Mouse (Mus musculus) retina, adult 2 months (tissue): ENCODE results near the gene Emilin2.

Experiments
- DNase-seq: peaks from one replicate; pipeline ENCODE4 v3.0.0-alpha.2; 2012; ENCODE audit warnings: low read depth, low spot score

Emilin2 gene

DNA sequence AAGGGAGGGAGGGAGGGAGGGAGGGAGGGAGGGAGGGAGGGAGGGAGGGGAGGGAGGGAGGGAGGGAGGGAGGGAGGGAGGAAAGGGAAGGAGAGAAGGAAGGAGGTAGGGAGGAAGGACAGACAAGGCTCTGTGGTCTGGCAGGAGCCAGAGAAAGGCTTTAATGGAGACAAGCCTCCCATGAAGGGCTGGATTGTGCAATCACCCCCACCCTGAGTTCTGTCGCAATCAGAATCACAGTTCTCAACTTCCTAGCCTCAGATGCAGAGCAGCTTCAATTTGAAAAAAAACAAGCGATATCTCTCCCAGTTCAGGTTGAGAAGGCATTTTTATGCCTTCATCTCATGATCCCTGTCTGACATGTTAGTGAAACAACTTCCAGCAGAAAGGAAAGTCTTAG, 11.4 kb downstream of the Emilin2 start:
- DNase-seq: no peak

DNA sequence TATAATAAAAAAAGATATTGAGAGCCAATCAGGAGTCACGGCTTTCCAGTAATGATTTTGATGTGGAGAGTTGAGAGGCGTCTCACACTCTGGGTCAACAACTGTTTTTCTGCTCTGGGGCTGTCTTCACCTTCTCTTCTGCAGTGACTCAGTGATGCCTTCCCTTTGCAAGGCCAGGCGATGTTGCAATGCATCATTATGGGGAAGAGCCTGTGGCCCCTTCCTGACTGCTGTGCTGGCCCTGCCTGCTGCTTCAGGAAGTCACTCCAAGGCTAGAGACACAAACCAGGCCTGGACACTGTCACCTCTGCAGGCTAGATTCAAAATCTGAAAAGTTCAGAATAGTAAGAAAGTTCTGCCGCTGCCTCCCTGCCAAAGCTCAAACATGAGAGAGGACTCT, 11.9 kb downstream of the Emilin2 start:
- no peak for DNase-seq

DNA sequence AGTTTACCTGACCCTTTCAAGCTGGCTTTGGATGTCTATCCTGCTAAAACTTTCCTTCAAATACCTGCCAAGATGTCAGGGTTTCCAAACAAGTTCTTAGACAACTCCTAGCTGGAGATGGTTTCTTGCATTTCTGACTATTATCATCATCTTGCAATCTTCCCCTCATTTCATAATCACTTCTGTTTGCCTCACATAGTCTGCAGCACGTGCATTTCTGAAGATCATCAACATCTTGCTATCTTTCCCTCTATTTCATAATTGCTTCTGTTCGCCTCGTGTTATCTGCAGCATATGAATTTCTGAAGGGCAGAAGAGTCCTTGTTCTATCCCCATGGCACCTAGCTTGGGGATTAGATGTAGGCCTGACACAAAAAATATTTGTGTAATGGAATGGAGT, 17.2 kb downstream of the Emilin2 start:
- no peak for DNase-seq

DNA sequence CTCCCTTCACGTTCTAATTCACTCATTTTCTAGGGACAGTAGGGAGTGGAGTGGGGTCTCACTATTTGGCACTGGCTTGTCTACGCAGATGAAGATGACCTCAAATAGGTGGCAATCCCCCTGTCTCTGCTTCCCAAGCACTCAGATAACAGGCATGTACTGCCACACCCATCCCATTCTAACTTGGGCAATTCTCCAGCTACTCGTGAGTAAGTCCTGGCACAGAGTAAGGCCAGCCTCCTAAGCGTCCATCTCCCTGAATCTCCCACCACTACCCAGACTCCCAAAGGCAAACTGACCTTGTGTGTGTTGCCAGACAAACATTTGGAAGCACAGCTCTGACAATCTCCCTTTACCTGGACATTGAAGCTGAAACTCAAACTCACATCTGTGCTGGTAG, 18.9 kb downstream of the Emilin2 start:
- no peak for DNase-seq

DNA sequence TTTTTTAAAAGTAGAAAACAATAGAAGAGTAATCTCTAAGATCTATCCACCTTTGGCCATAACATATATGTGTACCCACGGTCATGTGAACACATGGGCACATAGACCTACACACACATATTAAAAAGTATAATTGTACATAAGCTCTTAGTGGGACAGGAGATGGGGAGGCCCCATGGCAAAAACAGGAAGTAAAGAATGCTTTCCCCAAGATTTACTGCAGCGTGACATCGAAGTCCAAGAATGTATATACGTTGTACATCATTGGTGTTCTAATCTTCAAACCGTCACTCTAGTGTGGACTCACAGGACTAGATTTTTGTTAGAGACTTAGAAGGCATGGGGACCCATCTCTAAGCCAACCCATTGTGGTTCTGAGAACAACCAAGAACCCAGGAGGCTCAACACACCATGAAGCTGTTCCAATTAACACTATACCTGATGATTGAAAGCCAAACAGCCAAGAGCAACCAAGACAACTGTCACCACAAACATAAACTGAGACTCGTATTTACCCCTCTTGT, 19.8 kb downstream of the Emilin2 start:
- DNase-seq: no peak

DNA sequence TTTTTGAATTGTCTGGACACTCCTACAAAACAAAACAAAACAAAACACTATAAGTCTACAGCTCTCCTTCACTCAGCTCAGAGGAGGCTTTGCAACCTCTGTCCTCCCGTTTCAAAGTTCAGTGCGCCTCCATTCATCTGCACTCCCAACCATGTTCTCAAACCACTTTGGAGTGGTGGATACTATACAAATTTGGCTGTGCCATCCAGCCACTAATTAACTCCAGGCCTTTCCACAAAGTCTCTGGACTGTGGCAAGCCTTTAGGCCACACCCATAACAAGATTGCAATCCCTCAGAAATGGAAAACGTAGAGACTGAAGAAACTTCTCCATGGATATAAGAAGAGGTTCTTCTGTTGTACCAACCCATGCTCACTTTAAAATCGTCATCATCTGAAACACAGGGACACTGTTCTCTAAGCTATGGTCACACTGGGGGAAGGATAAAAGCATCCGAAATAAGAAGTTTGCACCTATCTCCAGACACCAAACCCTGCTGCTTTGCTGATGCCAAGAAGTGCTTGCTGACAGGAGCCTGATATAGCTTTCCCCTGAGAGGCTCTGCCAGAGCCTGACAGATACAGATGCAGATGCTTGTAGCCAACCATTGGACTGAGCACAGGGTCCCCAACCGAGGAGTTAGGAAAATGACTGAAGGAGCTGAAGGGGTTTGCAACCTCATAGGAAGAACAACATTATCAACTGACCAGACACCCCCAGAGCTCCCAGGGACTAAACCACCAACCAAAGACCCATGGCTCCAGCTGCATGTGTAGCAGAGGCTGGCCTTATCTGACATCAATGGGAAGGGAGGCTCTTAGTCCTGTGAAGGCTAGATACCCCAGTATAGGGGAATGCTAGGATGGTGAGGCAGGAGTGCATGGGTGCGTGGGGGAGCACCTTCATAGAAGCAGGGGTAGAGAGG, 21.0 kb downstream of the Emilin2 start:
- DNase-seq: no peak

DNA sequence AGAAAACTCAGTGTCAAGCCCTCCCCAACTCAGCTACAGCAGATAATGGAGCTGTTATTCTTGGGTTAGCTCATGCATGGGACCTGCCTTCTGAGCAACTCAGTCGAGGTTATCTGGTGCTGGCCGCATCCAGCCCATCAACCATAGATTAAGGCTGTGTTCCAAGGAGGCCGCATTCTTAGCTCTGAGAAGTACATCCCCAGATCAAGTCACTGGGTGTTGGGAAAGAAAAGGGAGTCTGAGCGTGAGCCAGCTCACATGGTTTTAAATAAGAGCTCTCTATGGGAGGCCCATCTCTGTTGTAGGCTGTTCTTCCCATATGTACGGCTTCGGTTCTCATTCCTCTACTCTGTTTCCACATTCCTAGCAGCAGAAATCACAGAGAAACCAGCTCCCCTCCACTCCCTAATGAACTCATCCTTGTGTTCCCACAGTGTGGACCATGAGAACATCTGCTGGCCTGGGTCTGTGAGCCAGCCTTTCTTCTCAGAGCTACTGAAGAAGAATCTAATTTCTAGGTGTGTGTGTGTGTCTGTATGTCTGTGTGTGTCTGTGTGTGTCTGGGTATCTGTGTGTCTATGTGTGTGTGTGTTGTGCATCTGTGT, 22.1 kb downstream of the Emilin2 start:
- no peak for DNase-seq

DNA sequence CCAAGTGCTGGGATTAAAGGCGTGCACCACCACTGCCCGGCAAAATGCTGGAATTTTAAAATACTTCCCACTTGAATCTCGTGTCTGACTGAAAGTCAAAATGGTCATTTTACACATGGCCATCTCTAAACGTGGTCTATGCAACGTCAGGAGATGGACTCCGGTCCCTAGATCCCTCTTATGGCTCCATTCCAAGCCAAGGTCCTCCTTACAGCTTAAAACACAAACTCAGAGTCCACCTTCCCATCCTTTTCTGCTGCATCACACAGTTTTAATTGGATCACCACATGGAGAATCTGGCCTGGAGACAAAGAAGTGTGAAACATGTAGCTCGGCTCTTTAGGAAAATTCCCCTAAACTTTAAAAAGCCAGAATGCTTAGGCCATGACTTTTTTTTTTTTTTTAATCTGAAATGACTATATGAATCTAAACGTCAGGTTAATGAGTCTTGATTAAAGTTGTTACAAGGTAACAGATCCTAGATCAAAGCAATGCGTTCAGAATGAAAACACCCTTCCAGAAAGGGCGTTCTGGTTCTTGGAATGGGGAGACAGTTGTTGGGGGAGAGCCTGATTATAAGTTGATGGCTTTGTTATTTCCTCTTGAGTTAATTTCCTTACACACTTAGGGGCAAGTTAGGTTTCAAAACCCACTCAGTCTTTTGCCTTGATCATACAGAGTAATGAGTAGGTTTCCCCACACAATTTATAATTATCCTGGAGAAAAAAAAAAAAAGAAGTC, 22.8 kb downstream of the Emilin2 start:
- no peak for DNase-seq

DNA sequence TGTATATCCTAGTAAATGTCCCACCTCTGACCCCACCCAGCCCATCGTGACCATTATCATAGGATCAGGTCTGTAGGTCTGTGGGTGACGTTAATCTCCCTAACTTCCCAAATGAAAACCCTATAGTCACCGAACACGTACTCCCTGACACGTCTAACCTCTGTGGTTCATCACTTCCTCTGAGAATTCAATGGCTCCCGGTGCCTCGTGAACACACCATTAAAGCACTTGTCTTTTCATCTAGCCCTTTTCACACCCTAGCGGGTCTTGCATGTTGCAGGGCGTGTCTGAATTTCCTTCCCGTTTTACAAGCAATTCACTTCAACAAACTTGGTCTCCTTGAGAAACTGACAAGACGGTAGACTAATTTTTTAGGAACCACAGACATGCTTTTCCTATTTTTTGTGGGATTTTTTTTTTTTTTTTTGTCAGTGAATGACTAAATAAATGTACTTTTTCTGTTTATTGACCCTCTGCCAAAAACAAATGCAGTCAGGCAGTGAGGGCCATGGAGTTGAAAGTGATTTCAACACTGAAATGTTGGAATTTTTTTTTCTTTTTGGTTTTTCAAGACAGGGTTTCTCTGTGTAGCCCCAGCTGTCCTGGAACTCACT, 23.5 kb downstream of the Emilin2 start:
- DNase-seq: no peak

DNA sequence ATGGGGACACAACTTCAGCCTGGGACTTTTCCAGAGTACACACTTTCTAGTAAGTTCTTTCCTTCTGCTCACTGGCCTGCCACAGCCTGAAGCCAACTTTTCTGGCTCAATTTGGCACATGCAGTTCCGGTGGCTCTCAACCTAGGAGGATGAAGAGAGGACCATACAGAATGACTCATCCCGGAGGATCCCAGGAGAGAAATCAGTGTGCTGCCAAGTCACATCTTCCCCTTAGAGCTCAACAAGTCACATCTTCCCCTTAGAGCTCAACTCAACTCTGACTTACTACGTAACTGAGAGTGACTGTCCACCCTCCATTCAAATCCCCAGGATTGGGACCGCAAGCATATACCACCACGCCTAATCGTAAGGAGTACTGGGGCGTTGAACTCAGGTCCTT, 24.2 kb downstream of the Emilin2 start:
- DNase-seq: no peak

DNA sequence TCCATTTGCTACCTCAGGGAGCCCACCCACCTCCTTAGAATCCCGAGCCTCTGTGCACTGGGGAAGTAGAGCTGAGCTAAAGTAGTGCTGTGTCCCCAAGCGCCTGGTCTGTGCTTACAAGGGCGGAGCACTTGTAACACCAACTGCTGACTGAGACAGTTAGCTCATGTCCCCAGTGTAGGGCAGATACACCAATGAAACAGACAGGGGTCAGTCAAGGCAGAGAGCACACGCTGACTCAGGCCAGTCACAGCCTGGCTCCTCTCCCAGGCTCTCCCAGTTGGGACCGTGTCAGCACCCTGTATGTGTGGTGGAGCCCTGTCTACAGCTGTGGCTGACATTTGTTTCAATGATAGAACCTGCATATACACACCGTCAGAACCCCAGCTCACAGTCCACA, 25.8 kb downstream of the Emilin2 start:
- DNase-seq: no peak

DNA sequence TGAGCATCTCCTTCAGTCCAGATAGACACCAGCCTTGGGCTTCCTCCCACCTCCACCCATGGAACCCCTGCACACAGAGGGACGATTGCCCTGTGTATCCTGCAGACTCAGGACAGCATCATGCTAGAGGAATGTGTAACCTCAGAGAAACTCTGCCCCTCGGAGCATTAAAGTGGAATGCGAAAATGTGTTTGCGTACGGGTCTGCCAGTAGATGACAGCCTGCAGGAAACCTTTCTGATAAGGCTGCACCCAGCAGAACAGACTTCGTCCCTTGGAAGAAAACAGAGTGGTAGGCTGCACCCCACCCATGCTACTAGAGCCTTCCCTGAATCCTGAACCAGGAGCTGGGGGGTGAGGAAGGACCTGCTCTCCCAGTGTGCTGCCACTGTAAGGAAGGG, 26.9 kb downstream of the Emilin2 start:
- no peak for DNase-seq

DNA sequence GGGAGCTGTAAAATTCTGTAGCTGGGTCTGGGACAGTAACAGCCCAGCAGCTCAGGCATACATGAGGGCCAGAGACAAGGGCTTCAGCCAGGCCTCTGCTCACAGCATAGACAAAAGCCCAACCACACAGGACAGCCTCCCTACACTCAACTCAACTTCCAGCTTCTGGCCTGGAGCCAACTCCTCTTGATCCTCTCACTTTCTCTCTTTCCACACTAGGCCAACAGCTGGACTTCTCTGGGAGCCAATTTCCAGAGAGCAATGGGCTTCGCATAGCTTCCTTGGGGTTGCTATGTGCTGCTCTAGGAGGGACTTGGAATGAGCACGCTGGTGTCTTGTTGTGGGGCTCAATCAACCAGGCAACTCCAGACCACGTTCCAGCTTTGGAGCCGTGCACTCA, 28.5 kb downstream of the Emilin2 start:
- no peak for DNase-seq

DNA sequence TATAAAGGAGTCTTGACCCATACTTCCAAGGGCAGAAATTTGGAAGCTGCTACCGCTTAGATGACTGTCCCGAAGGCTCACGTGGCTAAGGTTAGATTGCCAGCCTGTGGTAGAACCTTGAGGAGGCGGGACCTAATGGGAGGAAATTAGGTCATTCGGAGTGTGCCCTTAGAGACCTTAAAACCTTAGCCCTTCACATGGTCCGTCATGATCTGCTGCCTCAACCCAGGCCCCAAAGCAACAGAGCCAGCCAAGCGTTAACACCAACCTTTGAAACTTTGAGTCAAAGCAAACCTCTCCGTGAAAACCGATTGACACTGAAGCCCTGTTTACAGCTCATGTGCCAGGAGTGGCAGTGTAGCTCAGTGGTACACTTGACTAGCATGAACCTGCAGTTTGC, 29.1 kb downstream of the Emilin2 start:
- DNase-seq: no peak

DNA sequence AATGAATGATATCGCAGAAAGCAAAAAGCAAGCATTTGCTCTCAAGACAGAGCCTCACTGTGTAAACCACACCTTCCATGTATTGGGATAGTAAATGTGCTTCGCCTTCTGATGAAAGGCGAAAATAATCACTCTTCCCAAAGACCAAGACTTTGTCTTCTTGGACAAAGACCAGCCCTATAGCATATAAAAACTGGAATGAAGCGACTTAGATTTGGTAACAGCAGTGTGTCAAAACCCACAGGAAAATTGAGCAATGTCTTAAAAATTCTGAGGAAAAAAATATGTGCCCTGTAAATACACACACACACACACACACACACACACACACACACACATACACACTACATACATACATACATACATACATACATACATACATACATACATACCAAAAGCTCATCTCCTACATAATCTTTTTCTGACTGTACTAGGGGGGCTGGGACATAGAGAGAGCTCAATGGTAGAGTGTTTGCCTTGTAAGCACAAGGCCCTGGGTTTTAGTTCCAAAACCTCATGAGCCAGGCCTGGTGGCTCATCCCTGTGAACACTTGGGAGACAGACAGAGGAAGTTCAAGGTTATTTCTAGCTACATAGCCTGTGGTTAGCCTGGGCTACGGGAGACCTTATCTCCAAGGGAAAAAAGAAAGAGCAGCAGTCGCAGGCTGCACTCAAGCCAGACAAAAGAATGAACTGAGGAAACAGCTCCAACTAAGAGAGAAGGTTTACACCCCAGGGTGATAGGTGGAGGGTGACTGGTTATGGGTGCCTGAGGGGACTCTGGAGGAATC, 33.9 kb downstream of the Emilin2 start:
- DNase-seq: no peak

DNA sequence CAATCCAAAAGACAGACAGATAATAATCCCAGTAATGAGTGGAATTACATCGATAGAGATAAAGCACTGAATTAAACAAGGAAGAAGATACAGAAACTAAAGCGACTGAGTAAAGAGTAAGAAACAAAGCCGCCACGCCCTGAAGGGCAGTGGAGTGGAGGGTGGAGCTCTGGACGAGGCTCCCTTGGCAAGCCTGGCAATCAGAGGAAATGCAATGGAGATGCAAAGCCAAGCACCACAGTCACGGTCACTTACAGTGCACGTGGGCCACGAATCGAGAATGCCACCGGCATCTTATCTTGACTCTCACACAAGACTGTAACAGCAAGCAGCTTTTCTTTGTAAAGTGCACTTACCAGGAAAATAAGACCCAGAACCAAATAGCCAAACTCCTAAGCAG, 35.0 kb downstream of the Emilin2 start:
- no peak for DNase-seq

DNA sequence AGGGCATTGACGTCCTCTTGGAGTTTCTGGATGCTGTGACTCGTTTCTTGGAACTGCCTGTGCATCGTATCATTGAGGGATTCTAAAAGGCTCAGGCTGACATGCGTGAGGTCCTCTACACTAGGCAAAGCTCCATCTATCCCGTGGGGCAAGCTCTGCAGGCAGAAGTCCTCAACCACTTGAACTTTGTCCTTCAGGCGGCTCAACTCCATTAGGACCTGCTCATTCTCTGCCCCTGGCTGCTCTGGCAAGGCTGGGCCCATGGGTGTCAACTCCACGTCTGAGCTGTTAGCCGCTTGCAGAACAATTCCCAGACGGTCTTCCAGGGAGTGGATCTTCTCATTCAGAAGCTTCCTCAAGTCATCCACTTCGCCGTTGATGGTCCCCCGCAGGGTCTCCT, 37.9 kb downstream of the Emilin2 start:
- DNase-seq: no peak

DNA sequence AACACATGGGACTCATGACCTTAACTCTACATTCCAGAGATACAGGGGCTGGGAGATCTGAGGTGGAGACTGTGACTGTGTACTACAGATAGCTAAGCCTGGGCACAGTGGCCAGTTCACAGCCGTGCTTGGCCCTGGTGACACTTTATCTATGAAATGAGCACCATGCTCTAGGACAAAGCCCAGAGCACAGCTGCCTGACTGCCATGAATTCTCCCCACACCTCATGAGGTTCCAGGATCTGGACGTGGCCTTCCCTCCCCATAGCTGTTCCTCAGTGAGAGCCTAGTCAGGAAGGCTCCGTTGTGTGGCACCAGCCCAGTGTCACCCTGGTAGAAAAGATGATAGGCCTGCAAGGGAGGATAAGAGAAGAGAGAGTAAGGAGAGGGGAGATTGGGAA, 43.2 kb downstream of the Emilin2 start:
- DNase-seq: no peak

DNA sequence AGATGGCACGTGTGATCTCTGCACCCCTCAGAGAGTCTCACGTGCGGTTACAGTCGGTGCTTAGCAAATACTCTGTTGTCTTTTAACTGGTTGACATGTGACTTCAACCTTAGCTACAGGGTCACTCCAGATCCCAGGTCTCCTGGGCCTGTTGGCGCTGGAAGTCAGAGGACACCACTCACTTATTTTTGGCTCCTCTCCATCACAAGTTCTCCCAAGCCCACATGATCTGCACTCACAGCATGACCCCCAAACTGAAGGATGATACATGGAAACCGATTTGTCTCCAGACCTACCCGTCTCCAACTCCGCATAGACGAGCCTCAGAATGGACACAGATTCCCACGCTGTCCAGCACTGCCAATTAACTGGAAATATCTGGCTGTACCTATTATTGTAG, 43.6 kb downstream of the Emilin2 start:
- DNase-seq: no peak

DNA sequence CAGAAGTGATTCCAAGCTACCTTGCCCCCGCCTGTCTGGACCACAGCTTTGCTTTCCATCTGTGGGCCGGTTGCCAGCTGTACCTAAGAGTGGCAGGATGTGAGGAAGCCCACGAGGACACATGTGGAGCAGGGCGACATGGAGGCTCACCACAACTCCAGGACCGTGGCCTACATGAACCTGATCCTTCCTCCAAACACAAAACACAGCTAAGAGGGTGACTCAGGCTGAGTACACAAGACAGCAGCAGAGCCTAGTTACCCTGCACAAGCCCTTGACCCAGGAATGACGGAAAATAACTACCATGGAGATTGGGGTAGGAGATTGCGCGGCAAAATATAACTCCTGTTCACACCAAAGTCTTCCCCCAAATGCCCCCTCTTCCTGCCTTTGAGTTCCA, 44.4 kb downstream of the Emilin2 start:
- no peak for DNase-seq
